Mouse (Mus musculus): ENCODE measurements around the gene Fuca1.

Gene Fuca1

GRCm38 (mm10) chr4:135889146-135889883 is 31.2 kb upstream of the Fuca1 start:
- no peak for DNase-seq (ENCODE audit: low read depth, low spot score)

- no peak for DNase-seq (ENCODE audit: low read depth, low spot score)
Measured at GRCm38 (mm10) chr4:135889884-135890283, 30.7 kb upstream of the Fuca1 start.

- no peak for DNase-seq (ENCODE audit: low read depth, low spot score)
Measured at GRCm38 (mm10) chr4:135891539-135891938, 29.0 kb upstream of the Fuca1 start.

- no peak for DNase-seq (ENCODE audit: low read depth, low spot score)
Measured at GRCm38 (mm10) chr4:135892884-135893283, 27.7 kb upstream of the Fuca1 start.

GRCm38 (mm10) chr4:135895071-135895571 is 25.4 kb upstream of the Fuca1 start, which contains the start of gene Cnr2:
TSS of gene Cnr2 (plus strand) at chr4:135895394.
- DNase-seq (ENCODE audit: low read depth, low spot score): no peak

- DNase-seq (ENCODE audit: low read depth, low spot score): no peak
Measured at GRCm38 (mm10) chr4:135896157-135896556, 24.4 kb upstream of the Fuca1 start.

- no peak for DNase-seq (ENCODE audit: low read depth, low spot score)
Measured at GRCm38 (mm10) chr4:135898380-135899049, 22.0 kb upstream of the Fuca1 start.

GRCm38 (mm10) chr4:135899050-135899448 is 21.5 kb upstream of the Fuca1 start:
- DNase-seq (ENCODE audit: low read depth, low spot score): no peak

- DNase-seq (ENCODE audit: low read depth, low spot score): no peak
Measured at GRCm38 (mm10) chr4:135900008-135900407, 20.5 kb upstream of the Fuca1 start.

GRCm38 (mm10) chr4:135902606-135903242 is 17.8 kb upstream of the Fuca1 start:
- DNase-seq (ENCODE audit: low read depth, low spot score): no peak

- no peak for DNase-seq (ENCODE audit: low read depth, low spot score)
Measured at GRCm38 (mm10) chr4:135904810-135905209, 15.7 kb upstream of the Fuca1 start.

GRCm38 (mm10) chr4:135906633-135907032 is 13.9 kb upstream of the Fuca1 start:
- no peak for DNase-seq (ENCODE audit: low read depth, low spot score)

GRCm38 (mm10) chr4:135909326-135910066 is 11.0 kb upstream of the Fuca1 start:
- DNase-seq (ENCODE audit: low read depth, low spot score): no peak

- DNase-seq (ENCODE audit: low read depth, low spot score): no peak
Measured at GRCm38 (mm10) chr4:135911531-135911930, 9.0 kb upstream of the Fuca1 start.

- no peak for DNase-seq (ENCODE audit: low read depth, low spot score)
Measured at GRCm38 (mm10) chr4:135912164-135912563, 8.4 kb upstream of the Fuca1 start.

- DNase-seq (ENCODE audit: low read depth, low spot score): no peak
Measured at GRCm38 (mm10) chr4:135912835-135913234, 7.7 kb upstream of the Fuca1 start.

- DNase-seq (ENCODE audit: low read depth, low spot score): no peak
Measured at GRCm38 (mm10) chr4:135913433-135913832, 7.1 kb upstream of the Fuca1 start.

GRCm38 (mm10) chr4:135918635-135919279 is 1.8 kb upstream of the Fuca1 start:
- no peak for DNase-seq (ENCODE audit: low read depth, low spot score)

- no peak for DNase-seq (ENCODE audit: low read depth, low spot score)
Measured at GRCm38 (mm10) chr4:135919280-135919639, 1.3 kb upstream of the Fuca1 start.

GRCm38 (mm10) chr4:135921257-135922120 is 954 bp downstream of the Fuca1 start:
- no peak for DNase-seq (ENCODE audit: low read depth, low spot score)
